Mouse (Mus musculus) ES-Bruce4 (cell line): ENCODE measurements around the gene Lmbrd2.

Experiments used
- CTCF ChIP-seq: IDR thresholded peaks from one replicate; pipeline ENCODE4 v1.8.1; 2011; ENCODE audit warnings: low read depth, low read length
- EP300 ChIP-seq: IDR thresholded peaks from 2 replicates; pipeline ENCODE4 v1.6.1; 2011; ENCODE audit warnings: low read depth, low read length; ENCODE audit not compliant: insufficient read depth
- POLR2A ChIP-seq: IDR thresholded peaks from one replicate; pipeline ENCODE4 v1.8.1; 2011; ENCODE audit warnings: low read length; ENCODE audit not compliant: insufficient read depth

- no peak for TF ChIP-seq EP300
- no peak for TF ChIP-seq CTCF
- TF ChIP-seq POLR2A, result no peak
Measured at GRCm38 (mm10) chr15:9127051-9127791, 13.1 kb upstream of the Lmbrd2 start.
